ENCODE assay signal across 9 mouse cellular contexts in the genomic region with DNA sequence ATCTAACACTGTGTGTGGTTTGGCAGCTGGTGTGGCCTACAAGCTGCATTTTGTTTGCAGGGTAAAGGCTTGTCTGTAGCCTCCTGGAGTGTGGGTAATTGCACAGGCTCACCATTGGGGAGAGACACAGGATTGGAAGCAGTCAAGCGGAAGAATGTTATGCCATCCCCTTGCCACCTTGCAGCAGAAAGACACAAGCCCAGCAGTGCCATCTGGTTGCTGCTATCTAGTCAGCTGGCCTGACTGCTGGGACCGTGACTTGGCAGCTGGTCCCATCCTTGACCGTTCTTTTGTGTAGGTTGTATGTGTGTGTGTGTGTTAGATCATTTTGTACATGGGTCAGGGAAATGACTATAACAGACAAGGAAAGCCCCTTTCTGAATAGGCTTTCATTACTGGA. TPM values are rescaled to one million over a fixed set of nuclear protein-coding genes. Genes with fewer than 3 reads are reported as not detected.
DNase-seq lines count a peak whose midpoint lies in the region; ATAC-seq and TF ChIP-seq lines count a peak whose summit lies in the region.
"Had no signal": no experiment of that assay in that cellular context is flagged by ENCODE, and none has a peak within 500 bp of the region (broad histone marks: within the 10 kb centered on the region; RNA-seq: fewer than 3 reads in every experiment).

No protein-coding gene starts in this region.

- peaks cover 3% of the 10 kb centered on the region; the same call in 1 of the 2 replicates for H3K4me1 ChIP-seq in liver, adult 2 months (ENCODE audit: control insufficient read depth, insufficient read depth, low read length)
- H3K4me1 ChIP-seq in liver, embryonic 12.5 days = peaks cover 4% of the 10 kb centered on the region; the same call in 1 of the 2 replicates

- WGBS in liver, adult 2 months = 81% methylated on average over 3 of the region's 3 CpGs
- WGBS in liver, embryonic 12.5 days (ENCODE audit: insufficient replicate concordance) = 86% methylated on average over 3 of the region's 3 CpGs

- intact Hi-C loops in left cerebral cortex, postnatal 25 days (cut with DNase I) = no loop called here

- no peaks in the 10 kb centered on the region for H3K27me3 ChIP-seq in liver, adult 2 months (ENCODE audit: control insufficient read depth, insufficient read depth, low read length)
- no peaks in the 10 kb centered on the region for H3K27me3 ChIP-seq in liver, embryonic 12.5 days (replicated peaks)

- H3K9me3 ChIP-seq in liver, embryonic 12.5 days (replicated peaks) = no peaks in the 10 kb centered on the region

- ATAC-seq in liver, embryonic 12.5 days = no peak
- ATAC-seq in erythroblast, adult 5-6 weeks (replicated peaks; ENCODE audit: low FRiP score, poor library complexity, severe bottlenecking) = no peak

- H3K4me3 ChIP-seq in liver, adult 2 months (ENCODE audit: insufficient read depth, low read depth, low read length) = no peak overlapping the region
- no peak overlapping the region for H3K4me3 ChIP-seq in liver, embryonic 12.5 days

- no peak for TF ChIP-seq POLR2A in liver, adult 2 months (IDR thresholded peaks at IDR 0.05; ENCODE audit: extremely low read depth, insufficient read depth, low read length)

- no peak overlapping the region for H3K9ac ChIP-seq in liver, adult 2 months (ENCODE audit: low read depth, low read length)
- H3K9ac ChIP-seq in liver, embryonic 12.5 days = no peak overlapping the region

- H3K79me2 ChIP-seq in liver, adult 2 months (ENCODE audit: control insufficient read depth, insufficient read depth, low read length) = no peaks in the 10 kb centered on the region; the same call in 1 of the 2 replicates

- H3K4me2 ChIP-seq in liver, embryonic 12.5 days = no peak overlapping the region

- H3K27ac ChIP-seq in liver, adult 2 months (replicated peaks; ENCODE audit: insufficient read depth, low read depth, low read length) = no peak overlapping the region
- no peak overlapping the region for H3K27ac ChIP-seq in liver, embryonic 12.5 days

- peaks cover 18% of the 10 kb centered on the region for H3K36me3 ChIP-seq in liver, adult 2 months (ENCODE audit: control insufficient read depth, insufficient read depth, low read length)
- peaks cover 57% of the 10 kb centered on the region for H3K36me3 ChIP-seq in liver, embryonic 12.5 days

- DNase-seq in liver, adult 2 months (ENCODE audit: extremely low read depth, low read depth, low spot score) = peak; percentile 18
- DNase-seq in frontal cortex, postnatal 36 days (ENCODE audit: low spot score in 2 of 2) = peak; percentile 44 to 63
- peak; percentile 39 to 71 for DNase-seq in left cerebral cortex, postnatal 25 days (ENCODE audit: low spot score in 2 of 2)
- peak; percentile 32 to 38 for DNase-seq in right cerebral cortex, postnatal 36 days (ENCODE audit: low spot score in 2 of 2)
- DNase-seq in kidney, adult 11 months = no peak
- no peak for DNase-seq in yolk sac, embryonic 10.5 days (ENCODE audit: low spot score)
- DNase-seq: thymus, postnatal 36 days had no signal

- no peak for TF ChIP-seq CTCF in liver, adult 2 months (IDR thresholded peaks at IDR 0.05; ENCODE audit: low read depth, low read length)

RNA-seq across cellular contexts. Expression of a gene that starts 33.9 kb away (rescaled TPM):
- 23.0 TPM in 2 replicates for total RNA-seq in liver, adult 2 months (2014; rRNA removed)
- polyA plus RNA-seq in liver, adult 2 months (2012; rRNA removed) = 9.1 and 10.5 TPM in 2 replicates
- 42.0 and 43.0 TPM in 2 replicates for polyA plus RNA-seq in liver, embryonic 12.5 days (2016; fragmentation: Nextera tagmentation; extraction: Ambion mirVana)
- 100 to 1,000 TPM; 134 to 135 TPM for total RNA-seq in left cerebral cortex, postnatal 25 days (2021)
- 42.7 and 43.7 TPM in 2 replicates for total RNA-seq in erythroblast, adult 5-6 weeks (2015; ENCODE audit: low replicate concordance)
- total RNA-seq in erythroblast, adult 5-6 weeks (2017; ENCODE audit: low replicate concordance) = 43.8 and 50.0 TPM in 2 replicates

Comparison
In these comparisons a context has a peak if more than half of its experiments do, and no peak if none do; other contexts are left out.
1. DNase-seq: peak in liver, adult 2 months (single experiment), frontal cortex, postnatal 36 days (2 of 2), left cerebral cortex, postnatal 25 days (2 of 2) and right cerebral cortex, postnatal 36 days (2 of 2); none in kidney, adult 11 months (single experiment) and yolk sac, embryonic 10.5 days (single experiment).